Mouse (Mus musculus) gastrocnemius, adult 2 months (tissue): ENCODE data around the gene Fntb. TPM values are rescaled to one million over a fixed set of nuclear protein-coding genes. Genes with fewer than 3 reads are reported as not detected.
A peak's percentile ranks its signal among the peaks of the same experiment; 100 is the strongest.

ENCODE experiments used
- DNase-seq: peaks from one replicate; pipeline ENCODE4 v3.0.0; 2022
- H3K27ac ChIP-seq: fragments of 200-600 bp; 2 replicates; pipeline ENCODE4 v1.8.1; 2022; ENCODE audit warnings: mild to moderate bottlenecking
- H3K4me3 ChIP-seq: fragments of 200-600 bp; 2 replicates; pipeline ENCODE4 v1.8.1; 2022; ENCODE audit warnings: mild to moderate bottlenecking, moderate library complexity
- CTCF ChIP-seq: fragments of 200-600 bp; IDR thresholded peaks from 2 replicates; pipeline ENCODE4 v1.8.1; 2022; ENCODE audit warnings: antibody characterized with exemption, mild to moderate bottlenecking, moderate library complexity
- intact Hi-C: fragments of 180-260 bp; cut with DNase I; formaldehyde crosslinking; loops from one replicate; pipeline ENCODE4 v1.15.1; 2025
- total RNA-seq, 2 experiments: library from RNA; stranded (reverse); gene quantifications; 2 replicates each; pipeline ENCODE4 v1.2.3; 2021

Fntb gene
- total RNA-seq, 2 experiments from 2014 or later: 11.2 to 13.3 TPM

- Histone ChIP-seq H3K4me3 (peak overlapping the region; percentile 81), H3K27ac (peak overlapping the region; percentile 51; the same call in 1 of the 2 replicates)
- intact Hi-C loops: no loop called here
- peak; percentile 58 for DNase-seq
- TF ChIP-seq CTCF: no peak
Measured at GRCm38 (mm10) chr12:76822002-76822650, 56.7 kb downstream of the Fntb start.

- Histone ChIP-seq H3K27ac (peak within 1 kb of the TSS; percentile 51; the same call in 1 of the 2 replicates), H3K4me3 (peak within 1 kb of the TSS; percentile 81)
- TF ChIP-seq CTCF: no peak
- intact Hi-C loops: no loop called here
- DNase-seq: no peak
Measured at GRCm38 (mm10) chr12:76822651-76823041, 57.3 kb downstream of the Fntb start, which contains the start of gene Rab15. Gene Rab15, minus strand, starts transcription at chr12:76822908.

DNA sequence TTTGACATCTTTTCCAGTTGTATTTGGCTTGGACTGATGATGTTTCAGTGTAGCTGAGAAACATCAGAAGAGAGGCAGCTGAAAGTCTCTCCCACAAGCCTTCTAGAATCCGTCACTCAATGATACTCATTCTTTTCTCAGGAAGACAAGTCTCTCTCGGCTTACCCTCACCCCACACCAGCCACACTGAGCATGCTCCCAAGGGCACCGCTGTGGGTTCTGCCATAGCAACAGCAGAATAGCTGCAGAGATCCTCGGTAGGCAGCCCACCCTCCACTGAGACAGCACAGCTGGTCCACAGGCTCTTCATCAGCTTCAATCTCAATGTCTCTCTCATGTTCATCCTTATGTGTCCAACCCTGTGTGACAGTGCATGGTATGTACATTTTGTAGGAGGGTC lies 59.9 kb downstream of the Fntb start:
- TF ChIP-seq CTCF: no peak
- intact Hi-C loops: no loop called here
- no peak overlapping the region for H3K4me3 ChIP-seq
- no peak overlapping the region for H3K27ac ChIP-seq
- no peak for DNase-seq

GRCm38 (mm10) chr12:76832704-76833103 lies 67.3 kb downstream of the Fntb start:
- Histone ChIP-seq H3K27ac (no peak overlapping the region), H3K4me3 (no peak overlapping the region)
- no peak for DNase-seq
- intact Hi-C loops: loop anchor here (10.0 kb wide), 1 partner anchor 402 kb away; the partner anchor contains the start of gene Fut8
- peak; percentile 89 for TF ChIP-seq CTCF

- Histone ChIP-seq H3K4me3 (peak overlapping the region; percentile 95), H3K27ac (peak overlapping the region; percentile 97)
- peak; percentile 99 for DNase-seq
- peak; percentile 86 for TF ChIP-seq CTCF
- intact Hi-C loops: loop anchor here (1.0 to 10.0 kb wide), 3 partner anchors 42 to 398 kb away; partner anchors contain the start of gene Fut8
Measured at GRCm38 (mm10) chr12:76837101-76837843, 71.9 kb downstream of the Fntb start.

- H3K27ac ChIP-seq: peak overlapping the region; percentile 97
- no peak for TF ChIP-seq CTCF
- intact Hi-C loops: loop anchor here (1.0 to 10.0 kb wide), 3 partner anchors 41 to 397 kb away; partner anchors contain the start of gene Fut8
- peak overlapping the region; percentile 95 for H3K4me3 ChIP-seq
- DNase-seq: no peak
Measured at GRCm38 (mm10) chr12:76837844-76838650, 72.7 kb downstream of the Fntb start.

DNA sequence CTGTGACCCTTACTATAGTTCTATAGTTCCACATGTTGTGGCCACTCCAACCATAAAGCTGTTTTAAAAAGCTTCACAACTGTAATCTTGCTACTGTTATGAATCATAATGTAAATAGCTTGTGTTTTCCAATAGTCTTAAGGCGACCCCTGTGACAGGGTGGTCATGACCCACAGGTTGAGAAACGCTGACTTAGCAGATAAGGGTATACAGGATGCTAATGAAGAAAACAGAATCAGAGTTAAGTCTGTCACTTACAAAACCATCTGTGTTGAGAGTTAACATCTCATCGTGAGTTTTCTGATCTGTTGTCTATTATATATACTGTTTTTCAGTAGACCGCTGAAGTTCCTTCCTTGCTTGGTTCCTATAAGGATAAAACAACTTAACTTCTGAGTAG lies 73.9 kb downstream of the Fntb start:
- intact Hi-C loops: loop anchor here (10.0 kb wide), 1 partner anchor 396 kb away; the partner anchor contains the start of gene Fut8
- DNase-seq: no peak
- H3K4me3 ChIP-seq: no peak overlapping the region
- TF ChIP-seq CTCF: no peak
- H3K27ac ChIP-seq: no peak overlapping the region; the same call in 1 of the 2 replicates

DNA sequence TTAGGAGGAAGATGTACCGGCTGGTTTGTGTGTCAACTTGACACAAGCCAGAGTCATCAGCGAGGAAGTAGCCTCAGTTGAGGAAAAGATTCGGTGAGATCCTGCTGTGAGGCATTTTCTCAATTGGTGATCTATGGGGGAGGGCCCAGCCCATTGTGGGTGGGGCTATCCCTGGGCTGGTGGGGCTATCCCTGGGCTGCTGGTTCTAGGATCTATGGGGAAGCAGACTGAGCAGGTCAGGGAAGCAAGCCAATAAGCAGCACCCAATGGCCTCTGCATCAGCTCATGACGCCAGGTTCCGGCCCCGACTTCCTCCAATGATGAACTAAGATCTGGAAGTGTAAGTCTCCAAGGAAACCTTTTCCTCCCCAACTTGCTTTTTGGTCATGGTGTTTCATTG lies 74.7 kb downstream of the Fntb start:
- no peak for TF ChIP-seq CTCF
- DNase-seq: no peak
- intact Hi-C loops: no loop called here
- H3K4me3 ChIP-seq: no peak overlapping the region
- H3K27ac ChIP-seq: no peak overlapping the region

GRCm38 (mm10) chr12:76844346-76845061 lies 79.1 kb downstream of the Fntb start:
- intact Hi-C loops: no loop called here
- TF ChIP-seq CTCF: no peak
- no peak overlapping the region for H3K27ac ChIP-seq
- no peak overlapping the region for H3K4me3 ChIP-seq
- no peak for DNase-seq

DNA sequence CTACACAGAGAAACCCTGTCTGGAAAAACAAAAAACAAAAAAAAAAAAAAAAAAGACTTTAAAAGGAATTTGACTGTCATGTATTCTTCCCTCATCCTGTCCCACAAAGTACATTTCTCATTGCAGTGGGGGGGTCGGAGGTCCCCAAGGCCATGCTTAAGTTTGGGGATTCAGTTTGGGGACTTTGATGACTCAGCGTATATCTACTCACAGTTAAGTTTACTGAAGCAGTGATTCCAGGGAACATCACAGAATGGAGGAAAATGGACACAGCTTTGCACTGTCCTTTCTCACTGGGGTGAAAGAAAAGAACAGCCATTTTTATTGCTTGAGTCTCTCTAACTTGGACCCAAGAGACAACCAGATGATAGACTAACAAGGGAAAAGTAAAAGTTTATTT lies 87.0 kb downstream of the Fntb start:
- no peak for DNase-seq
- intact Hi-C loops: no loop called here
- Histone ChIP-seq H3K27ac (no peak overlapping the region), H3K4me3 (no peak overlapping the region)
- TF ChIP-seq CTCF: no peak

DNA sequence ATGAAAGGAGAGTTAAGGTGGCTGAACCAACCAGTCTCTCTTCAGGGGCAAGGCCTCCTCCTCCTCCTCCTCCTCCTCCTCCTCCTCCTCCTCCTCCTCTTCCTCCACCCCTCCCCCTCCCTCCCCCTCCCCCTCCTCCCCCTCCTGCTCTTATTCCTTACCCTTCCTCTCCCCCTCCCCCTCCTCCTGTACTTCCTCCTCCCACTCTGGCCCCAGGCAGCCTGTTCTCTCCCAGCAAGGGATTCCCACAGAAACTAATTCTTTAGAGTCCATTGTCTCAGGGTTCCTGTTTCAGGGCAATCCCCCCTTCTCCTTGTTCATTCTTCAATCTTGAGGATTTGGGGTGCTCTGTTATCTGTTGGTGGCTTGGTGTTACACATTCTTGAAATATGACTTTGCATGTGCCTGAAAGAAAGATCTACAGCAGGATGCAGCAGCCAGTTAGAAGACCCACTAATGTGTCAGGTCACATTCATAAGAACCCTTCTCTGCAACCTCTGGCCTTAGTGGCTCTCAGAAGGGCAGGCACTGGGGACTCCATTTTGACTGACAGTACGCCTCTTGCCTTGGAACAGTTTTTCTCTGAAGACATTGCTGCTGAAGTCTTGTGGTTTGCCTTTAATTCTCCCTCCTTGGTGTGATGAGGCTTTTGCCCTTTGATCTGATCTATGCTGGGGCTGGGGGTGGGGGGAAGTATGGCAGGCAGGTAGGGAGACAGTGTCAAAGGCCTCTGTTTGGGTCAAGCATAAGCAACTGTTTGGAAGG lies 88.2 kb downstream of the Fntb start:
- Histone ChIP-seq H3K27ac (no peak overlapping the region), H3K4me3 (no peak overlapping the region)
- no peak for TF ChIP-seq CTCF
- no peak for DNase-seq
- intact Hi-C loops: no loop called here
